Mouse (Mus musculus): ENCODE results near the gene Rnf181. TPM values are rescaled to one million over a fixed set of nuclear protein-coding genes. Genes with fewer than 3 reads are reported as not detected.

Rnf181 gene
- polyA plus RNA-seq, 1 experiment, result 104 TPM

- Histone ChIP-seq H3K4me1 (ENCODE audit: control insufficient read depth, insufficient read depth, low read length) (peaks cover 1% of the 10 kb centered on the region; the same call in 1 of the 2 replicates), H3K4me3 (replicated peaks; ENCODE audit: control insufficient read depth, low read depth, low read length) (peak overlapping the region; percentile 30), H3K27ac (ENCODE audit: control insufficient read depth, insufficient read depth, low read depth, low read length, poor library complexity) (no peak overlapping the region)
- 37% methylated on average over 5 of the region's 5 CpGs for WGBS
- TF ChIP-seq CTCF (IDR thresholded peaks at IDR 0.05; ENCODE audit: control insufficient read depth, insufficient read depth, low read length) (no peak), POLR2A (IDR thresholded peaks at IDR 0.05; ENCODE audit: borderline replicate concordance, control insufficient read depth, low read depth, low read length) (no peak)
Measured at GRCm38 (mm10) chr6:72361121-72361551, 5.6 kb downstream of the Rnf181 start.

GRCm38 (mm10) chr6:72360599-72360935 lies 6.2 kb downstream of the Rnf181 start:
- Histone ChIP-seq H3K27ac (ENCODE audit: control insufficient read depth, insufficient read depth, low read depth, low read length, poor library complexity) (no peak overlapping the region), H3K4me3 (replicated peaks; ENCODE audit: control insufficient read depth, low read depth, low read length) (no peak overlapping the region), H3K4me1 (ENCODE audit: control insufficient read depth, insufficient read depth, low read length) (peaks cover 1% of the 10 kb centered on the region; the same call in 1 of the 2 replicates)
- WGBS, result 91% methylated on average over 7 of the region's 7 CpGs
- no peak for TF ChIP-seq POLR2A (IDR thresholded peaks at IDR 0.05; ENCODE audit: borderline replicate concordance, control insufficient read depth, low read depth, low read length)
- TF ChIP-seq CTCF (IDR thresholded peaks at IDR 0.05; ENCODE audit: control insufficient read depth, insufficient read depth, low read length), result no peak

- no peak for TF ChIP-seq CTCF (IDR thresholded peaks at IDR 0.05; ENCODE audit: control insufficient read depth, insufficient read depth, low read length)
- no peak for TF ChIP-seq POLR2A (IDR thresholded peaks at IDR 0.05; ENCODE audit: borderline replicate concordance, control insufficient read depth, low read depth, low read length)
- 87% methylated on average over 11 of the region's 11 CpGs for WGBS
- Histone ChIP-seq H3K4me1 (ENCODE audit: control insufficient read depth, insufficient read depth, low read length) (peaks cover 1% of the 10 kb centered on the region; the same call in 1 of the 2 replicates), H3K27ac (ENCODE audit: control insufficient read depth, insufficient read depth, low read depth, low read length, poor library complexity) (no peak overlapping the region), H3K4me3 (replicated peaks; ENCODE audit: control insufficient read depth, low read depth, low read length) (no peak overlapping the region)
Measured at GRCm38 (mm10) chr6:72359891-72360598, 6.7 kb downstream of the Rnf181 start.

- TF ChIP-seq POLR2A (IDR thresholded peaks at IDR 0.05; ENCODE audit: borderline replicate concordance, control insufficient read depth, low read depth, low read length), result no peak
- WGBS, result 73% methylated on average over 2 of the region's 2 CpGs
- no peak overlapping the region for H3K4me3 ChIP-seq (replicated peaks; ENCODE audit: control insufficient read depth, low read depth, low read length)
- peaks cover 1% of the 10 kb centered on the region; the same call in 1 of the 2 replicates for H3K4me1 ChIP-seq (ENCODE audit: control insufficient read depth, insufficient read depth, low read length)
- H3K27ac ChIP-seq (ENCODE audit: control insufficient read depth, insufficient read depth, low read depth, low read length, poor library complexity), result no peak overlapping the region
Measured at GRCm38 (mm10) chr6:72359343-72359742, 7.4 kb downstream of the Rnf181 start.

- WGBS, result 86% methylated on average over 10 of the region's 10 CpGs
Measured at GRCm38 (mm10) chr6:72358086-72358764, 8.5 kb downstream of the Rnf181 start.

GRCm38 (mm10) chr6:72357164-72358079 lies 9.3 kb downstream of the Rnf181 start:
- peaks cover 1% of the 10 kb centered on the region; the same call in 1 of the 2 replicates for H3K4me1 ChIP-seq (ENCODE audit: control insufficient read depth, insufficient read depth, low read length)
- WGBS, result 73% methylated on average over 5 of the region's 5 CpGs
- TF ChIP-seq CTCF (IDR thresholded peaks at IDR 0.05; ENCODE audit: control insufficient read depth, insufficient read depth, low read length), result no peak
- no peak for TF ChIP-seq POLR2A (IDR thresholded peaks at IDR 0.05; ENCODE audit: borderline replicate concordance, control insufficient read depth, low read depth, low read length)
- no peak overlapping the region for H3K4me3 ChIP-seq (replicated peaks; ENCODE audit: control insufficient read depth, low read depth, low read length)
- H3K27ac ChIP-seq (ENCODE audit: control insufficient read depth, insufficient read depth, low read depth, low read length, poor library complexity), result no peak overlapping the region

More at GRCm38 (mm10) chr6:72358086-72358764, 8.5 kb downstream of the Rnf181 start:
- Histone ChIP-seq H3K27ac (ENCODE audit: control insufficient read depth, insufficient read depth, low read depth, low read length, poor library complexity) (no peak overlapping the region), H3K4me1 (ENCODE audit: control insufficient read depth, insufficient read depth, low read length) (peaks cover 1% of the 10 kb centered on the region; the same call in 1 of the 2 replicates), H3K4me3 (replicated peaks; ENCODE audit: control insufficient read depth, low read depth, low read length) (no peak overlapping the region)
- TF ChIP-seq CTCF (IDR thresholded peaks at IDR 0.05; ENCODE audit: control insufficient read depth, insufficient read depth, low read length), result no peak
- no peak for TF ChIP-seq POLR2A (IDR thresholded peaks at IDR 0.05; ENCODE audit: borderline replicate concordance, control insufficient read depth, low read depth, low read length)

- Histone ChIP-seq H3K4me1 (ENCODE audit: control insufficient read depth, insufficient read depth, low read length) (no peaks in the 10 kb centered on the region), H3K27ac (ENCODE audit: control insufficient read depth, insufficient read depth, low read depth, low read length, poor library complexity) (no peak overlapping the region)
Measured at GRCm38 (mm10) chr6:72356001-72356532, 10.7 kb downstream of the Rnf181 start.

More at GRCm38 (mm10) chr6:72356001-72356532, 10.7 kb downstream of the Rnf181 start:
- H3K4me3 ChIP-seq (replicated peaks; ENCODE audit: control insufficient read depth, low read depth, low read length), result no peak overlapping the region
- WGBS, result 73% methylated on average over 8 of the region's 8 CpGs
- TF ChIP-seq POLR2A (IDR thresholded peaks at IDR 0.05; ENCODE audit: borderline replicate concordance, control insufficient read depth, low read depth, low read length) (no peak), CTCF (IDR thresholded peaks at IDR 0.05; ENCODE audit: control insufficient read depth, insufficient read depth, low read length) (no peak)
